Mouse (Mus musculus) urinary bladder, postnatal 0 days (tissue): Measurements from ENCODE around the gene Lmx1b. TPM values are rescaled to one million over a fixed set of nuclear protein-coding genes. Genes with fewer than 3 reads are reported as not detected.

Experiments used
- polyA plus RNA-seq: library from polyadenylated mRNA; unstranded; fragments of >200 nt; fragmentation: Nextera tagmentation; extraction: Ambion mirVana; gene quantifications from 2 replicates; pipeline ENCODE4 v1.2.1, GENCODE M21; 2015

Gene Lmx1b
- not detected in 2 replicates for polyA plus RNA-seq

DNA sequence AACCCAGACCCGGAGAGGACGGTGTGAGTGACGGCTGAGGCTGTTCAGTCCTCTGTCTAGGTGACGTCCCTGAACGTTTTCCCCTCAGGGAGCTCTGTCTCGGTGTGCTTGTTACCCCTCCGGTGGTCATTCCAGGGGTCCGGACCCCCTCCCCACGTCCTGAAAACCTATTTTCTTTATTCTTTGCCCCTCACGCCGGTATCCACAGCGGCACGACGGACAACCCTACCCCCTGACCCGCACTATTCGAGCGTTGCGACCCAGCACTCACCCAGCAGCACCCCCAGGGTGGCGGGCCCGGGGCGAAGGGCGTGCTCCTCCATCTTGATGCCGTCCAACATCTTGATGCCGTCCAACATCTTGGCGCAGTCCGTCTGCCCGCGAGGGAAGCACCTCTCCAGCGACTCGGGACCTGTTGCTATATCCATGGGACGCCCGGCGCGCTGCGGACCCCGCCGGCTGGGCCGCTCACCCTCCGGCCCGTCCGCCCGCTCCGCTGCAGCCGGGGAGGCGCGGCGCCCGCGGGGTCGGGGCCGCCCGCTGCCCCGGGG is at the start of gene Lmx1b:
Lmx1b (minus strand) TSS at position 341 of the 551 bp plus-strand sequence.

Other genes with a start within 250 kb of the Lmx1b start
- gene Zbtb34, start 209.2 kb downstream of the Lmx1b start, polyA plus RNA-seq, result 2.0 and 2.4 TPM in 2 replicates
- gene Zbtb43, start 172.0 kb downstream of the Lmx1b start, polyA plus RNA-seq, result 7.5 and 8.1 TPM in 2 replicates
- gene Mvb12b, start 247.4 kb upstream of the Lmx1b start, polyA plus RNA-seq, result 12.3 and 13.0 TPM in 2 replicates